Mouse (Mus musculus) kidney, postnatal 0 days (tissue): ENCODE measurements around the gene Il12rb1. TPM values are rescaled to one million over a fixed set of nuclear protein-coding genes. Genes with fewer than 3 reads are reported as not detected.

Experiments used
- ATAC-seq: fragments of 200-750 bp; cut with Nextera tagmentation; replicated peaks from 2 replicates; pipeline ENCODE4 v1.8.0; 2017; ENCODE audit warnings: low read depth, moderate number of reproducible peaks, moderate TSS enrichment, moderate library complexity; ENCODE audit not compliant: low FRiP score
- DNase-seq: peaks from one replicate; pipeline ENCODE4 v3.0.0-alpha.2; 2016; ENCODE audit warnings: low spot score
- H3K27ac ChIP-seq: fragments of 300-500 bp; sonication (generic); 2 replicates; pipeline ENCODE4 v1.5.1; 2014; ENCODE audit warnings: mild to moderate bottlenecking
- H3K27me3 ChIP-seq: fragments of 300-500 bp; sonication (generic); 2 replicates; pipeline ENCODE4 v1.6.1; 2014; ENCODE audit warnings: low read length, mixed read lengths; ENCODE audit not compliant: insufficient read depth
- H3K36me3 ChIP-seq: fragments of 300-500 bp; sonication (generic); 2 replicates; pipeline ENCODE4 v1.6.1; 2014; ENCODE audit warnings: low read length, mixed read lengths; ENCODE audit not compliant: insufficient read depth
- H3K4me1 ChIP-seq: fragments of 300-500 bp; sonication (generic); replicated peaks from 2 replicates; pipeline ENCODE4 v1.6.1; 2014; ENCODE audit warnings: antibody characterized with exemption, low read length, mixed read lengths; ENCODE audit not compliant: insufficient read depth
- H3K4me2 ChIP-seq: fragments of 300-500 bp; sonication (generic); 2 replicates; pipeline ENCODE4 v1.6.1; 2014; ENCODE audit warnings: mild to moderate bottlenecking, low read length, moderate library complexity, mixed read lengths
- H3K4me3 ChIP-seq: fragments of 300-500 bp; sonication (generic); replicated peaks from 2 replicates; pipeline ENCODE4 v1.5.1; 2014; ENCODE audit warnings: low read depth, low read length
- H3K9ac ChIP-seq: fragments of 300-500 bp; sonication (generic); 2 replicates; pipeline ENCODE4 v1.6.1; 2014; ENCODE audit warnings: low read depth, low read length
- H3K9me3 ChIP-seq: fragments of 300-500 bp; sonication (generic); replicated peaks from 2 replicates; pipeline ENCODE4 v1.6.1; 2016; ENCODE audit warnings: low read length, inconsistent platforms, mixed read lengths
- CTCF ChIP-seq: IDR thresholded peaks from 2 replicates; pipeline ENCODE4 v1.5.1; 2016; ENCODE audit warnings: antibody characterized with exemption, low read depth, mild to moderate bottlenecking, moderate library complexity
- WGBS: fragments of 180-500 bp; shearing (Covaris S2); extraction: QIAGEN DNeasy Blood & Tissue Kit; methylation state at CpG from one replicate; pipeline ENCODE4 v1.1.7; 2014; 5-methylcytosine and 5-hydroxymethylcytosine counted together
- polyA plus RNA-seq: library from polyadenylated mRNA; unstranded; fragments of >200 nt; fragmentation: Nextera tagmentation; extraction: Ambion mirVana; gene quantifications from 2 replicates; pipeline ENCODE4 v1.2.1, GENCODE M21; 2015

The Il12rb1 gene
- polyA plus RNA-seq, 1 experiment from 2014 or later: 0.09 TPM

DNA sequence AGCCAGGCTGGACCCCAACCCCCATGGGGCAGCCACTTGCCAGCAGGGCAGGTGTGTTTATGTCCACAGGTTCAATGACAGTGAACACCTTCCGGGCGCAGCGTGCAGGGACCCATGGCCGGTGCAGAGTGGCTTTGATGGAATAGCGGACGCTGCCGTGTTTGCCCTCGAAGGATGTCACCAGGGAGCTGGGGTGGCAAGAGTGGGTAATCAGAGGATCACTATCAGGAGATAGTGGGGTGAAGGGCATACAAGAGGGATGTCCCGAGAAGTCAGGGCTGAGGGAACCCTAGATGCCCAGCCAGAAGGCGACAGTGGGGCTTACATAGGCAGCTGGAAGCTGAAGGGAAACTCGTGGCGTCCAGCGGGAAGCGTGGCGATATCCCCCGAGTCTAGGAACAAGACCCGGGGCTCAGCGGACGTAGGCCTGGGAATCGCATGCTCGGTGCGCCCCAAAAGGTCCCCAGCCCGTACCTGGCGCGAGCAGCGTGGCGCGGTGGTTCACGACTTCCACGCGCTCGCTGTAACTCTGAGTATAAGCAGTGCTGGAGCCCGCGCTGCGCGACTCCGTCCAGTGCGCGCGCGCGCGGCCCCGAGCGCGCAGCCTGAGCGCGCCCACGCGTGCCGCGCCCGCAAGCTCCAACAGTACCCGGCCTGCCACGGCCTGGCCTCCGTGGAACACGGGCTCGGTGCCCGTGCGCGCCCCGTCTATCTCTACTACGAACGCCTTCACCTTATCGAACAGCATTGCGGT is 30.6 kb downstream of the Il12rb1 start:
- Histone ChIP-seq H3K4me2 (peak overlapping the region; percentile 82), H3K27me3 (no peaks in the 10 kb centered on the region), H3K36me3 (0 out of 2 replicates have a peak, but pooled peaks cover 5% of the 10 kb centered on the region), H3K27ac (peak overlapping the region; percentile 93), H3K9ac (peak overlapping the region; percentile 87), H3K4me3 (peak overlapping the region; percentile 69), H3K9me3 (no peaks in the 10 kb centered on the region), H3K4me1 (peaks cover 5% of the 10 kb centered on the region; the same call in 1 of the 2 replicates)
- 1% methylated on average over 45 of the region's 66 CpGs for WGBS
- peak; percentile 12 for ATAC-seq
- peak; percentile 32 for DNase-seq
- no peak for TF ChIP-seq CTCF

DNA sequence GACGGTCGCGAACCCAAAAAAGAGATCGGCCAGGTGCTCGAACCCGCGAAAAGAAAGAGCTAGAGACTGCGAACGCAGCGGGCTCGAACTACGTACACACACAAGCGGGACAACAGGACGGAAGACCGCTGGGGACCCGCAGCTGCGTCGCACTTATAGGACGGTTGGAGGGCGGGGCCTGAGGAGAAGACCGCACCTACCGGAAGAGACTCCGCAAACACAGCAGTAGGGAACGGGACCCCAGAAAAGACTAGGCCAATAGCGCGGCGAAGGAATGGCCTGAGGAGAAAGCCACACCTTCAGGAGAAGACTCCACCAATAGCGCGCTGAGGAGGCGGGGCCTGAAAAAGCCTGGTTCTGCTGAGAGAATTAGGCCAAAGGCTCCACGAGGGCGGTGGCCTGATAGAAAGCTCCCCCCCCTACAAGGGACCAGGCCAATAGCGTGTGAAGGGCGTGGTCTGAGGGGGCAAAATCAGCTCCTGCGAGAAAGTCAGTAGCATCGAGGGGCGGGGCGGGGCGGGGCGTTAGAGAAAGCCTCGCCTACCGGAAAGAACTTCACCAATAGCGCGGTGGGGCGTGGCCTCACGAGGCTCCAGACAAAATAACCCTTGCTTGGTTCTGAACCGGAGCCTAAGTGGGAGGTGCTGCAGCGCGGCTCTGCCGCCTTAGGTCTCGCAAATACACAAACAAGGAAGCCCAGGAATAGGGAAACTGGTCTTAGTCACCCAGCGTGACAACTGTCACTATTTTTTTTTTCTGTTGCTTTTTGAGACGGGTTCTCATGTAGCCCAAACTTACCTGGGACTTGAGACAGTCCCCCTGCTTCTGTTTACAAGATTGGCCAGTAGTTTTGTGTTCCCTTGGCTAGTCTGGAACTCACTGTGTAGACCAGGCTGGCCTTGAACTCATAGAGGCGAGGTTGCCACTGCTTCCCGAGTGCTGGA is 31.4 kb downstream of the Il12rb1 start, which contains the start of gene Arrdc2:
Gene Arrdc2, minus strand, starts transcription at position 313 of the 944 bp plus-strand sequence.
- WGBS: 2% methylated on average over 55 of the region's 55 CpGs
- Histone ChIP-seq H3K4me3 (peak within 1 kb of the TSS; percentile 69), H3K27ac (peak within 1 kb of the TSS; percentile 93), H3K36me3 (0 out of 2 replicates have a peak, but pooled peaks cover 5% of the 10 kb centered on the region), H3K27me3 (no peaks in the 10 kb centered on the region), H3K9me3 (no peaks in the 10 kb centered on the region), H3K9ac (peak within 1 kb of the TSS; percentile 87), H3K4me2 (peak within 1 kb of the TSS; percentile 82), H3K4me1 (peaks cover 5% of the 10 kb centered on the region; the same call in 1 of the 2 replicates)
- DNase-seq (peak; percentile 100), ATAC-seq (peak; percentile 96)
- TF ChIP-seq CTCF: 0 out of 2 replicates have a peak, but pooled peaks have one; percentile 1

GRCm38 (mm10) chr8:70840590-70840989 is 32.3 kb downstream of the Il12rb1 start:
- WGBS: 40% methylated on average over 10 of the region's 10 CpGs
- Histone ChIP-seq H3K27ac (peak overlapping the region; percentile 77), H3K27me3 (no peaks in the 10 kb centered on the region), H3K4me1 (peaks cover 5% of the 10 kb centered on the region; the same call in 1 of the 2 replicates), H3K36me3 (no peaks in the 10 kb centered on the region), H3K4me3 (no peak overlapping the region), H3K4me2 (peak overlapping the region; percentile 27; the same call in 1 of the 2 replicates), H3K9ac (no peak overlapping the region), H3K9me3 (no peaks in the 10 kb centered on the region)
- no peak for TF ChIP-seq CTCF
- ATAC-seq (no peak), DNase-seq (peak; percentile 50)

- no peak overlapping the region for H3K9ac ChIP-seq
- peak; percentile 96 for TF ChIP-seq CTCF
- ATAC-seq (no peak), DNase-seq (peak; percentile 89)
- WGBS: 34% methylated on average over 22 of the region's 22 CpGs
- H3K9me3 ChIP-seq: no peaks in the 10 kb centered on the region
- no peaks in the 10 kb centered on the region for H3K27me3 ChIP-seq
- H3K4me1 ChIP-seq: peaks cover 5% of the 10 kb centered on the region; the same call in 1 of the 2 replicates
- H3K4me2 ChIP-seq: peak overlapping the region; percentile 27; the same call in 1 of the 2 replicates
- H3K4me3 ChIP-seq: no peak overlapping the region
- H3K27ac ChIP-seq: peak overlapping the region; percentile 77
- H3K36me3 ChIP-seq: no peaks in the 10 kb centered on the region
These were observed 33.2 kb downstream of the Il12rb1 start for GRCm38 (mm10) chr8:70841147-70842072.

DNA sequence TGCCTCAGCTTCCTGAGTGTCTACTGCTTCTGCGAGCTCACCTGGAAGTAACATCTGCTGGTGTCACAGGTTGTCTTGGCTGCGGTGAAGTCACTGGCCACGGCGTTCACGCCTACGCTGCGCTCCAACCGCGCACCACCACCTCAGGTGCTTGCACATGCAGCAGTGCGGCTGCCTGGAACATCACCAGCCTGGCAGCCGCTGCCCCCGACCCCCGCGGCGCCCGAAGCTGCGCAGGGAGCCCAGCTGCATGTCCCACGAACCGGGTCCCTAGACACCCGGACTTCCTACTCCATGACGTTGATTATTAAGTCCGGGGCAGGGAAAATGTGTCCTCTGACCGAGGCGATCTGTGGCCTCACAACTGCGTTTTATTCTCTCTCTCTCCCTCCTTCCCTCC is 34.2 kb downstream of the Il12rb1 start:
- Histone ChIP-seq H3K4me2 (no peak overlapping the region), H3K4me1 (peaks cover 5% of the 10 kb centered on the region; the same call in 1 of the 2 replicates), H3K9me3 (no peaks in the 10 kb centered on the region), H3K27me3 (no peaks in the 10 kb centered on the region), H3K9ac (no peak overlapping the region), H3K36me3 (no peaks in the 10 kb centered on the region), H3K27ac (no peak overlapping the region), H3K4me3 (no peak overlapping the region)
- no peak for TF ChIP-seq CTCF
- DNase-seq (no peak), ATAC-seq (no peak)
- WGBS: 67% methylated on average over 25 of the region's 25 CpGs
